Mouse (Mus musculus): ENCODE results near the gene Tmem177. TPM values are rescaled to one million over a fixed set of nuclear protein-coding genes. Genes with fewer than 3 reads are reported as not detected.
A peak's percentile ranks its signal among the peaks of the same experiment; 100 is the strongest.

Tmem177 gene
- polyA plus RNA-seq, 1 experiment from 2014 or later: 6.9 TPM

- no peak overlapping the region for H3K9ac ChIP-seq (replicated peaks)
- no peaks in the 10 kb centered on the region for H3K27me3 ChIP-seq
- H3K4me2 ChIP-seq: no peak overlapping the region
- 78% methylated on average over 5 of the region's 5 CpGs for WGBS
- ATAC-seq (ENCODE audit: insufficient number of reproducible peaks, insufficient read depth, low FRiP score, low TSS enrichment, low read depth): no peak
- no peak overlapping the region for H3K4me3 ChIP-seq (replicated peaks)
- H3K9me3 ChIP-seq: no peaks in the 10 kb centered on the region
- no peaks in the 10 kb centered on the region for H3K36me3 ChIP-seq
- H3K4me1 ChIP-seq (replicated peaks): peaks cover 3% of the 10 kb centered on the region; the same call in 1 of the 2 replicates
- H3K27ac ChIP-seq: no peak overlapping the region
These were observed 3.9 kb upstream of the Tmem177 start for GRCm38 (mm10) chr1:119916823-119917371.

GRCm38 (mm10) chr1:119907206-119907748 is 5.7 kb downstream of the Tmem177 start:
- Histone ChIP-seq H3K4me1 (replicated peaks) (peaks cover 13% of the 10 kb centered on the region), H3K27ac (no peak overlapping the region), H3K36me3 (peaks cover 24% of the 10 kb centered on the region), H3K27me3 (no peaks in the 10 kb centered on the region), H3K9me3 (no peaks in the 10 kb centered on the region), H3K4me3 (replicated peaks) (no peak overlapping the region), H3K4me2 (no peak overlapping the region), H3K9ac (replicated peaks) (no peak overlapping the region)
- 77% methylated on average over 2 of the region's 2 CpGs for WGBS
- ATAC-seq (ENCODE audit: insufficient number of reproducible peaks, insufficient read depth, low FRiP score, low TSS enrichment, low read depth): no peak

- Histone ChIP-seq H3K4me3 (replicated peaks) (no peak overlapping the region), H3K36me3 (no peaks in the 10 kb centered on the region), H3K9me3 (no peaks in the 10 kb centered on the region), H3K4me2 (0 out of 2 replicates have a peak overlapping the region, but pooled peaks have one; percentile 9), H3K27me3 (no peaks in the 10 kb centered on the region), H3K9ac (replicated peaks) (no peak overlapping the region), H3K4me1 (replicated peaks) (peaks cover 13% of the 10 kb centered on the region), H3K27ac (peak overlapping the region; percentile 12; the same call in 1 of the 2 replicates)
- WGBS: 17% methylated on average over 6 of the region's 6 CpGs
- ATAC-seq (ENCODE audit: insufficient number of reproducible peaks, insufficient read depth, low FRiP score, low TSS enrichment, low read depth): no peak
These were observed 9.8 kb downstream of the Tmem177 start for GRCm38 (mm10) chr1:119903231-119903620.

GRCm38 (mm10) chr1:119902551-119903230 is 10.3 kb downstream of the Tmem177 start:
- 7% methylated on average over 8 of the region's 8 CpGs for WGBS
- no peak overlapping the region for H3K9ac ChIP-seq (replicated peaks)
- 0 out of 2 replicates have a peak overlapping the region, but pooled peaks have one; percentile 9 for H3K4me2 ChIP-seq
- no peak overlapping the region for H3K4me3 ChIP-seq (replicated peaks)
- peak overlapping the region; percentile 12; the same call in 1 of the 2 replicates for H3K27ac ChIP-seq
- ATAC-seq (ENCODE audit: insufficient number of reproducible peaks, insufficient read depth, low FRiP score, low TSS enrichment, low read depth): 0 out of 2 replicates have a peak, but pooled peaks have one; percentile 8
- H3K9me3 ChIP-seq: no peaks in the 10 kb centered on the region
- no peaks in the 10 kb centered on the region for H3K36me3 ChIP-seq
- H3K4me1 ChIP-seq (replicated peaks): peaks cover 13% of the 10 kb centered on the region
- no peaks in the 10 kb centered on the region for H3K27me3 ChIP-seq

- H3K4me3 ChIP-seq (replicated peaks): no peak overlapping the region
- peak; percentile 29; the same call in 1 of the 2 replicates for ATAC-seq (ENCODE audit: insufficient number of reproducible peaks, insufficient read depth, low FRiP score, low TSS enrichment, low read depth)
- H3K9ac ChIP-seq (replicated peaks): no peak overlapping the region
- peaks cover 16% of the 10 kb centered on the region for H3K4me1 ChIP-seq (replicated peaks)
- no peak overlapping the region for H3K4me2 ChIP-seq
- H3K36me3 ChIP-seq: no peaks in the 10 kb centered on the region
- H3K9me3 ChIP-seq: no peaks in the 10 kb centered on the region
- no peak overlapping the region for H3K27ac ChIP-seq
- 82% methylated on average over 11 of the region's 11 CpGs for WGBS
- no peaks in the 10 kb centered on the region for H3K27me3 ChIP-seq
These were observed 13.5 kb downstream of the Tmem177 start for GRCm38 (mm10) chr1:119899195-119900123.

- Histone ChIP-seq H3K9ac (replicated peaks) (no peak overlapping the region), H3K4me1 (replicated peaks) (0 out of 2 replicates have a peak, but pooled peaks cover 3% of the 10 kb centered on the region), H3K27me3 (no peaks in the 10 kb centered on the region), H3K4me2 (no peak overlapping the region), H3K9me3 (no peaks in the 10 kb centered on the region), H3K36me3 (no peaks in the 10 kb centered on the region), H3K4me3 (replicated peaks) (no peak overlapping the region), H3K27ac (no peak overlapping the region)
- WGBS: 37% methylated on average over 6 of the region's 6 CpGs
- peak; percentile 34; the same call in 1 of the 2 replicates for ATAC-seq (ENCODE audit: insufficient number of reproducible peaks, insufficient read depth, low FRiP score, low TSS enrichment, low read depth)
These were observed 18.1 kb downstream of the Tmem177 start for GRCm38 (mm10) chr1:119894936-119895335.

GRCm38 (mm10) chr1:119893600-119893999 is 19.4 kb downstream of the Tmem177 start:
- 85% methylated on average over 3 of the region's 3 CpGs for WGBS
- Histone ChIP-seq H3K4me2 (no peak overlapping the region), H3K27me3 (no peaks in the 10 kb centered on the region), H3K9ac (replicated peaks) (no peak overlapping the region), H3K4me3 (replicated peaks) (no peak overlapping the region), H3K36me3 (no peaks in the 10 kb centered on the region), H3K4me1 (replicated peaks) (0 out of 2 replicates have a peak, but pooled peaks cover 3% of the 10 kb centered on the region), H3K9me3 (no peaks in the 10 kb centered on the region), H3K27ac (no peak overlapping the region)
- no peak for ATAC-seq (ENCODE audit: insufficient number of reproducible peaks, insufficient read depth, low FRiP score, low TSS enrichment, low read depth)

GRCm38 (mm10) chr1:119892933-119893332 is 20.1 kb downstream of the Tmem177 start:
- Histone ChIP-seq H3K9ac (replicated peaks) (no peak overlapping the region), H3K9me3 (no peaks in the 10 kb centered on the region), H3K4me3 (replicated peaks) (no peak overlapping the region), H3K36me3 (no peaks in the 10 kb centered on the region), H3K4me2 (no peak overlapping the region), H3K27ac (no peak overlapping the region), H3K4me1 (replicated peaks) (0 out of 2 replicates have a peak, but pooled peaks cover 3% of the 10 kb centered on the region), H3K27me3 (no peaks in the 10 kb centered on the region)
- 70% methylated on average over 6 of the region's 6 CpGs for WGBS
- no peak for ATAC-seq (ENCODE audit: insufficient number of reproducible peaks, insufficient read depth, low FRiP score, low TSS enrichment, low read depth)

GRCm38 (mm10) chr1:119891865-119892264 is 21.1 kb downstream of the Tmem177 start:
- Histone ChIP-seq H3K27me3 (no peaks in the 10 kb centered on the region), H3K4me3 (replicated peaks) (no peak overlapping the region), H3K9ac (replicated peaks) (no peak overlapping the region), H3K4me1 (replicated peaks) (0 out of 2 replicates have a peak, but pooled peaks cover 3% of the 10 kb centered on the region), H3K9me3 (no peaks in the 10 kb centered on the region), H3K36me3 (no peaks in the 10 kb centered on the region), H3K27ac (no peak overlapping the region), H3K4me2 (no peak overlapping the region)
- ATAC-seq (ENCODE audit: insufficient number of reproducible peaks, insufficient read depth, low FRiP score, low TSS enrichment, low read depth): no peak
- whole genome bisulfite sequencing: 76% methylated on average over 4 of the region's 4 CpGs

- H3K27ac ChIP-seq: no peak overlapping the region
- H3K4me2 ChIP-seq: no peak overlapping the region
- H3K4me3 ChIP-seq (replicated peaks): no peak overlapping the region
- no peak overlapping the region for H3K9ac ChIP-seq (replicated peaks)
- ATAC-seq (ENCODE audit: insufficient number of reproducible peaks, insufficient read depth, low FRiP score, low TSS enrichment, low read depth): no peak
- 92% methylated on average over 9 of the region's 9 CpGs for WGBS
- no peaks in the 10 kb centered on the region for H3K27me3 ChIP-seq
- no peaks in the 10 kb centered on the region for H3K36me3 ChIP-seq
- H3K4me1 ChIP-seq (replicated peaks): peaks cover 3% of the 10 kb centered on the region; the same call in 1 of the 2 replicates
- H3K9me3 ChIP-seq: no peaks in the 10 kb centered on the region
These were observed 21.9 kb downstream of the Tmem177 start for GRCm38 (mm10) chr1:119891149-119891548.

All from limb, embryonic 12.5 days (tissue).